Mouse (Mus musculus) CH12F3 (cell line): ENCODE results near the gene Focad.

Experiments used
- in situ Hi-C: fragments of 300-500 bp; cut with MboI; formaldehyde crosslinking; loops from 2 replicates; pipeline ENCODE4 v1.14.3; 2020; ENCODE audit warnings: low sequenced_read_pairs

Gene Focad

GRCm38 (mm10) chr4:88209351-88209814 is 115.0 kb downstream of the Focad start:
- in situ Hi-C loops = no loop called here

DNA sequence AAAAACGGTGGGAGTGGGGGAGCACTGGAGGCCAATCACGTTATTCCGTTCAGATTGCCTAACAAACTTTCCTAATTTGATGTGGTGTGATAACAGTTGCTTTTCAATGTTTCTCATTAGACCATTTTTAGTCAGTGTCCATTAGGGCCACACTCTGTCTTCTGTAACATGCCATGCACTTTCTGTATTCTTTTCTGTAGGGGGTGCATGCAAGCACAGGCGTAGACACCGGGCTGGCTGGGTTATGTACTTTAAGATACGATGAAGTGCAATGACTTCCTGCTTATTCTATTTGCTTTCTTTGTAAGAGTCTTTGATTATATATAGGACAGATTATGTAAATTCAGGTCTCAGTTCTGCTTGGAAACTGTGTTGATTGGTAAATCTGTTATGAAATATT is 116.2 kb downstream of the Focad start:
- in situ Hi-C loops = no loop called here

DNA sequence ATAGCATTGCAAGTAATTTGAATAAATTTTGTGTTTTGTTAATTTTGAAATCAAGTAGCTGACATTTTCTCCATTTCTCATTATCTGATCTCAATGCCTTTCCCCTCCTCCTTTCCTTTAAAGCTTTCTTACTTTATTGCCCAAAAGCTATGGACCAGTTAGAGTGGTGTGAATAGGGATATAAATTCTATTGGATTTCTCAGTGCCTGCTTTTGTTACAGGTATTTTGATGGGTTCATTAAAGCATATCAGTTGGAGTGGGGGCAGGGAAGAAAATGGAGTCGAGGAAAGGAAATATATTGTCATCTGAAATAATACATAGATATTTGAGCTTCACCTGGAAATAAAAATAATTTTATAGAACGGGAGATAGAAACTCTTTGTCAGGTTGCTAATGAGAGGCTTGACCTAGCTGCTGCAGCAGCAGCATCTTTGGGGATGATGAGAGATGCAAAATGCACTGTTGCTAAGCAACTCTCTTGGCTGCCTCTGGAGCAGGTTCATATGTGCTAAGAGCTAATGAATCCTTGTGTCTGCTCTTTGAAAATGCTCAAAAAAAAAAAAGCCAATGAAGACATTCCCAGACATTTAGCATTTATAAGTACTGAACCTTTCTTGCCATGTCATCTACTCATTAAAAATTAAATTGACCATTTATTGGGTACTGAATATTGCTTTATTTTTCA is 116.9 kb downstream of the Focad start:
- in situ Hi-C loops = no loop called here

DNA sequence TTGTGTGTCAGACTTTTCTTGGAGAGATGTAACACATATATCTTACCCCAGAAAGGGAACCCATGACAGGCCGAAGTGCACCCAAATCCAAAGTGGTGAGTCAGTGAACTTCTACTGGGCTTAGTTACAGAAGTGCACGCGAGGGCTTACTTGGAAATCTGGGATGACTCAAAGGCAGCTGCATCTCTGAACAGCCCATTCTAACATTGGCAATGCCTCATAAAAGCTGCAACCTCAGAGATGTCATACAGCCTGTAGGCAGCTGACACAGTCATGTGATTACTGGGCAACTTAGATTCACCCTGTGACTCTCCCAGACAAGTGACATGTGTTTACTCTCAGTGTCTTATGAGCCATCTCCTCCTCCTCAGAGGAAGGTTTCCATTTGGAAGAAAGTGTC is 119.5 kb downstream of the Focad start:
- in situ Hi-C loops = no loop called here

DNA sequence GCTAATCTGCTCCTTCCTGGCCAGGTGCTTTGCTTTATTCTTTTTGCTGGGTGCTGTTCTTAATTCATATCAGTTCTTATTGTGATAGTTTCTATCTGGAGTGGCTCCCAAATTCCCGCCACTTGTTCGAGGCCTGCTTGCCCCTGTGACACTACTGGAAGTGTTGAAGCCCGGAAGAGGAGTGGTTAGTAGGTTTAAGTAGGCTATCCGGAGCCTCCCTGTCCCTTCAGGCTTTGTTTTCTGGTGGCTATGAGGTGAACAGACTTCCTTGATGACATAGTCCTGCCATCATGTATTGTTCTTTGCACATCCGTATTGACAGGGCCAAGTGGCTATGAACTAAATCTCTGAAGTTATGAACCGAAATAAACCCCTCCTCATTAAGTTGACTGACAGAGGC is 123.9 kb downstream of the Focad start:
- in situ Hi-C loops = no loop called here

DNA sequence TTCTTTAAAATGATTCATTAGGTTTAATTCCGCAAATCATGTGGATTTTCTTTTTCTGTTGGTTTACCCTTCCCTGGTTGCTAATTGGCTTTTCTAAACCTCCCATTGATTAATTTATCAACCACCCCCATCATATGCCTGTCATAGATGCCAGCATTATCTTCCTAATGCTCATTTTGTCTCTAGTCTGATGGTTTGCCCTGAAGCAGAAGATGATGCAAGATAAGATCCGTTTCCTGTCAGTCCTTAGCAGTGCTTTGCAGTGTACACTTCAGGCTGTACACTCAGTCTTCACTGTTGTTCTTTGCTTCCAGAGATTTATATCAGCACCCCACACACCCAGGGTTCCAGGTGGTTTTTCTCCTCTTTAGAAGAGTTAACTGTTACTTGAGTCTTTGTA is 124.4 kb downstream of the Focad start:
- in situ Hi-C loops = no loop called here

GRCm38 (mm10) chr4:88231375-88231774 is 136.9 kb downstream of the Focad start:
- in situ Hi-C loops = no loop called here

GRCm38 (mm10) chr4:88235941-88236340 is 141.5 kb downstream of the Focad start:
- in situ Hi-C loops = no loop called here

DNA sequence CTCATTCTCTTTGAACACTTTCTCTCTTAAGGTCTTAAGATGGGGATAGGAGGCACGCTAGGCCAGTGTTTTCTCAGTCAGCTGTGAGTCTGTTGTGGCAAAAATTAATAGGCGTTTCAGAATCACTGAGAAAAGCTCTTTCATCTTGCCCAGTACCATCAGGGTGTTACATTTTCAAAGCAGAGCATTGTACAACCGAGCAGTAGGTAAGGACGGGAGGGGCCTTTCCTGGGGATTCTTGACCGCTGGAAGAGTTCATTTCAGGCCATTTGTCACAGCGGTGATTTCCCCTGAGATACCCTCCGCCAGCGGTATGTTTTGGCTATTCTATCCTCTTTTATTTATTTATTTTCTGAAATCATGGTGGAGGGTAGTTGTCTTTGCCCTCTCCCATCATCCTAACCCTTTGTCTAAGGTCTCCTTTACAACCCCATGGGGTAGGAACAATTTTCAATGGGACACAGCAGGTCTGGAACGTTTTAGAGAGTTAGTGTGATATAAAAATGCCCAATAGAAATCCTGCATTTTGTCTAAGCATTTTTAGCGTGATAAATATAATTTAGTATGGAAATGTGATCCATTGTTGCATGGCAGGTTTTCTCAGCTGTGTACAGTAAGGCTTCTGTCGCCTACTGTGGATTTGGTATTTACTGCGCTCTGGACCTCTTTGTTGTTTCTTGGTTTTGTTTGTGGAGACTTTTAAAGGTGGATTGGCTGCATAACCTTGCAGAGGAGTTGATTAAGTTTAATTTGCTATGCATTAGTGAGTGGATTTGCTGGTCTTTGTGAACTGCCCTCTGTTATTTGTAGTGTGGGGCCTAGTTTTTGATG is 142.7 kb downstream of the Focad start:
- in situ Hi-C loops = no loop called here

DNA sequence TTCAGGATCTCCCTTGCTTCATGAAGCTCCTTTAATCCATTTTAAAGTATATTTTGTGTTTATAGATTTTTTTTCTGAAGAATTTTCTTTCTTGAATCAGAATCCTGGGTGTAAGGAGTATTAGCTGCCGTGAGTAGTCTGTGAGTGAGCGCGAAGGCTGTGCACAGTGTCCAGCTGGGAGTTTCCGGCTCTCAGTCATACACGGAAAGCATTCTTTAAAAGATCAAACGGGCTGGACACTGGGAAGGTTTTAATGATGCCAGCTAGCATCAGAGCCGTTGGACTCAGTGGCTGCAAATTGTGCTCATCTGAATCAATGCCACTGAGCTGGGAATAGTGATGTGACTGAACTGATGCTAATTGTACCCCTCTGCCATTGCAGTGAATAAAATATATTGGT is 143.9 kb downstream of the Focad start:
- in situ Hi-C loops = no loop called here

GRCm38 (mm10) chr4:88243834-88244233 is 149.4 kb downstream of the Focad start:
- in situ Hi-C loops = no loop called here

GRCm38 (mm10) chr4:88245494-88245893 is 151.1 kb downstream of the Focad start:
- in situ Hi-C loops = no loop called here

DNA sequence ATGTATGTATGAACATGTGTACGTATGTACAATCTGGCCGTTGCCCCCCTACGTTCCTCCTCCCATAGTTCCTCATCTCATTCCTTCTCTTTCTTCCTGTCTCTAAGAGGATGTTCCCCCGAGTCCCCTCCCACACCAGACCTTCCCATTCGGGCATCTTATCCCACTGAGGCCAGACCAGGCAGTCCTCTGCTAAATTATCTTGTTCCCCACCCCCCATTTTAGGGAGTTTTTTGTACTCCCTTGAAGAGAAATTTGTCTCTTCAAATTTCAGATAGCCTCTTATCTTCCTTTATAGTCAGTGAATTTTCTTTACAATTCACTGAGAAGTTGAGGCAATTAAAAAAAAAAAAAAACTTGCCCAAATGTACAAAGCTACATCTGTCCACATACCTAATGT is 166.9 kb downstream of the Focad start:
- in situ Hi-C loops = no loop called here

- in situ Hi-C loops = no loop called here
These were observed 170.1 kb downstream of the Focad start for GRCm38 (mm10) chr4:88264536-88264935.

- in situ Hi-C loops = no loop called here
These were observed 176.1 kb downstream of the Focad start for GRCm38 (mm10) chr4:88270408-88271067.

GRCm38 (mm10) chr4:88275571-88276041 is 181.2 kb downstream of the Focad start:
- in situ Hi-C loops = no loop called here

GRCm38 (mm10) chr4:88276058-88276734 is 181.8 kb downstream of the Focad start:
- in situ Hi-C loops = no loop called here

DNA sequence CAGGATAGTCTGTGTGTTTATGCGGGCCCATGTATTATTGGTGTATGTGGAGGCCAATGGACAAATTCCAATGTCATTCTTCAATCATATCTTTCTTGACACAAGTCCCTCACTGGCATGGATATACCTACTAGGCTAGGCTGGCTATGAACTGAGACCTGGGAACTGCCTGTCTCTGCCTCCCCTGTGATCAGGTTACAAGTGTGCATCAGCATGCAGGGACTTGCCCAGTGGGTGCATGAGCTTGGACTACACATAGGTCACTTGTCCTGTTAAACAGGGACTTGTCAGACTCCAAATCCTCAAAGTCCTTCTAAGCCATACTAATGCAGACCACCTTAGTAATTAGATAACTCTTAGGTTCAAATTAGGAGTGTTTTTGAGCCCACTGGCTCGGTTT is 184.1 kb downstream of the Focad start:
- in situ Hi-C loops = no loop called here

DNA sequence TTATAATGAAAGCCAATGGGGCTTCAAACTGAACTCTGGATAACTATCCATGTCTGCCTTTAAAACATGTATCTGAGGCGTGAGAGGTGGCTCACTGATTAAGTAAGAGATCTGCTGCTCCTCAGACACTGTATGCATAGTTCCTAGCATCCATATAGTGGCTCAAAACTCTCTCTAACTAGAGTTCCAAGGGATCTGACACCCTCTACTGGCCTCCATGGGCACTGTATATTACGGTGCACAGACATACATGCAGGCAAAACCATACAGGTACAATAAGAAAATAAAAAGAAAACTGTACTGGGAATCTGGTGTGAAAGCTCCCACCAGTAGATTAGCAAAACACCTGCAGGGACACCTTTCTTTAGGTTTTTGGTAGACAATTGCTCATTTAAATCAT is 186.1 kb downstream of the Focad start:
- in situ Hi-C loops = no loop called here

DNA sequence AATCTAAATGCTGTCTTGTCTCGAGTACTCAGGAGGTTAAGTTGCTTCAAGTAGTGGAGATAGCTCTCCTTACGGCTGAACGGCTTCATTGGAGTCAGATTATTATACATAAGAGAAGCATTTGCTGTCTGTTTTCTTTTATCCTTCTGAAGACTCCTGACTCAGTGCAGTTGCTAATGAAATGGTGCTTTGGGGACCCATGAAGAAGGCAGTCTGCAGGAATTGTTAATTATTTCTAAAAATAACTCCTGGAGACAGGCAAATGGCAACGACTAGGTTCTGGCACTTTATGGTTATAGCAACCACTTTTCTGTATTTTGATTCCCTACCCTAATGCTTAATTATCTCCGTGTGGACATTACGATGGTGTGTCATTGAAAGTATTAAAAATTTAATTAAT is 201.1 kb downstream of the Focad start:
- in situ Hi-C loops = no loop called here

GRCm38 (mm10) chr4:88299551-88299950 is 205.1 kb downstream of the Focad start:
- in situ Hi-C loops = no loop called here
